Mouse (Mus musculus) brain, embryonic 18.5 days (tissue): ENCODE data around the gene Olfr509.
"Not testable (repeated sequence)": the region's sequence is repeated elsewhere in the genome, so short reads cannot be mapped to it uniquely, and the experiment has no call there.

Experiments
- DNase-seq: peaks from one replicate; pipeline ENCODE4 v3.0.0-alpha.2; 2012; ENCODE audit warnings: low read depth, low spot score

Olfr509 gene

DNA sequence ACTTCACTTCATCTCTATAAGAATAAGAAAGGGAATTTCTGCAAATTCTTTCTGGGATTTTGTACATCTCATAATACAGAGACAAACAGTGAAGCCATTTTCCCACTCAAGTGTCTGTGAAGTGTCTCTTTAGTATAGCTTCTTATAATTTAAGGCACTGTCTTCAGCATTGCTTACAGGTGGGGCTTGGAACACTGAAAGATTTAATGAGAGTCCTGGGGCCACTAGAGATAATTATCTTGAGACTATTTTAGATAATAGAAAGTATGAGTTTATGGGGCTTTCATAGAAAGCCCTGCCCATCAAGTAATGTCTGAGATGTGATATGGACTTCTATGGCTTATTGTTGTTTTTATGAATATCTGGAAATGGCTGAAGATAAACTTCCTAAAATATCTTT lies at the start of gene Olfr509:
Olfr509 (minus strand) TSS at position 101 of the 400 bp plus-strand sequence.
- DNase-seq = no peak

DNA sequence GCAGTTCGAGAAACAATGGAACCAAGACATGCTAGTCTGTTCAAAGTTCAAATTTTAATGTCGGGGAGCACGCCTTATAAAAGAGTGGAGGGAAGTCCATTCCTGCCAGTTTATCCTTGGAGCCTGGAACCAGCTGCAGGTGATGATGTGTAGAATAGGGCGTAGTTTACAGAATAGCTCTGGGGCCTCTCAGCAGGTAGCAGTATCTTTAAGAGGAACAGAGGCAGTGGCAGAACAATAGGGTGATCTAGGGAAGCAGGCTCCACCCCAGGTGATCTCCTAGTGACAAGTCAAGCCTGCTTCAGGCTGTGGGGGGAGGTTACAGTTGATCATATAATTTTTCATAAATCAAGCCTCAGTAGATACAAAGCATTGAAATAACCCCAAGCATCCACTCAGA lies 27.2 kb upstream of the Olfr509 start:
- no peak for DNase-seq

DNA sequence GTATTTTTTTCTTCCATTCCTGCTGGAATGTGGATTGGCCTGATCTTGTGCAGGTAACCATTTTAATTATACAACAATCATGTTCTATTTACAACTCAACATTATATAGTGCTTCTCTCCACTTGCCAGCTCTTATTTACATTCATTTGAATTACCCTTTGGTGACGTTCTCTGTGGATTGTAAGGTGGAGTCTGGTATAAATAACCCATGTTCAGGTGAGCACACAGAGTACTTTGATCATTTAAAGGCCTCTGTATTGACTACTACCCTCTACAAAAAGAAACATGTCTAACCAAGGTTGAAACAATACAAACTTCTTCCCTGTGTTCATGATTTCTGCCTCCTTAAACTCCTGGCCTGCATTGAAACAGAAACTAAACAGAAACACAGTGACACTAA lies 19.4 kb upstream of the Olfr509 start:
- DNase-seq = no peak

DNA sequence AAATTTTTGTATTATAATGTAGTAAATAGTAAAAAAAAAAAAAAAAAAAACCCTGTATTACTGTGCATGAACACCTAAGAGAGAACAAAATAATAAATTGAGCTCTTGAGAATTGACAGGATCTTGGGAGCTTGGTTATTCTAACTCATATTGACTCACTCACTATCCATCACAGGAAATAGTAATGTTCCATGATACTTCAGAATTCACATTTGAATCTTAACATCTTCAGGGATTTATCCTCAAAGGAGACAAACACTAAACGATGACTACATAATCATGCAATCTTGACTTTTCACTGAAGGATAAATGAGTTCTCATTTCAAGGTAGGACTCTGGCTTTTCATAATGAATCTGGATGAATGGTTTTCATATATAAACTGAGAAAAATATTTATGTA lies 14.4 kb upstream of the Olfr509 start, which contains the start of gene Olfr510:
Olfr510 (plus strand) TSS at position 301 of the 400 bp plus-strand sequence.
- no peak for DNase-seq

DNA sequence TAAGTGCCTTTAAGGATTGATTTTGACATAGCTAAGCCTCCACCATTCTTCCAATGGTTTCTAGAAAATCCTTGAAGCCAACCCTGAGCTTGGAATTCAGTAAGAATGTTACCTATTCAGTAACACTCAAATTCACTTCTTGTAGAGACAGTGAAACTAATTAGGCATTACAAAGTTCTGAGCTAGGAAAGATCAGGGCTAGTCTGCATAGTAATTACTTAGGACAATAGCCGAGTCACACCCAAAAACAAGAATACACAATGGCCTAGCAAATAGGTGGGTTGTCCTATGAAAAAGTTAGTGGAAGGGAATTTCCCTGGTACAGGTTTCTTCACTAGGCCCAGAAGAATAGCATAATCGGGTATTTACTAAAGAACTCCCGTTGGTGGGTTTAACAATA lies 10.7 kb upstream of the Olfr509 start:
- DNase-seq = no peak

DNA sequence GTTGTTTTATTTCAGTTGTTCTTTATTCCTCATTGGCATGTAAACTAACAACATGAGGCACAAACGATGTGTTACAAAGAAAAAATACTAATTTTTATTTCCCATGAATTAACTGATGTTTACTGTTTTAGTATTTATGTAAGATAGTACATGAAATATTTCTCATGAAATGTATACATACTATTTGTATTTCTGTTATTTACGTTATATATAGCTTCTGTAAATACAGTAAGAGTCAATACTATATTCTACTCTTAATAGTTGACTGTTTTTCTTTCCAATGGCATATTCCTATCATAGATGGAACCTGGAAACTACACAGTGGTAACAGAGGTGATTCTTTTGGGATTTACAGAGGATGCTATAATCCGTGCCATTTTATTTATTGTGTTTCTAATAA lies 22.0 kb downstream of the Olfr509 start, which contains the start of gene Olfr508:
Olfr508 (plus strand) TSS at position 301 of the 400 bp plus-strand sequence.
- no peak for DNase-seq

DNA sequence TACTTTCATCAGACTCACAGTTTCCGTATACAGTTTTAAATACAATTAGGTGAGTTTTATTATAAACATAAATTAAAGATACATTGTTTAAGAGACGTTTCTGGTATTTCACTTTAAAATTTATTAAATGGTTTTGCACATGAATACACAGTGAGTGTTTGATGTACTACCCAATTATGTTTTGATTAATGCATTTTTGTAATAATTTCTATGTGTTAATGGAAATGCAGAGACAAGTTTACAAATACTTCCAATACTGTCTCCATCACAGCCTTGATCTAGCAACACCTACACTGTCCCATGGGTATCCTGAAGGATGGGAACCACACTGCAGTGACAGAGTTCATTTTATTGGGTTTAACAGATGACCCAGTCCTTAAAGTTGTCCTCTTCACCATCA lies 30.2 kb downstream of the Olfr509 start, which contains the start of gene Olfr507:
Olfr507 (plus strand) TSS at position 301 of the 400 bp plus-strand sequence.
- no peak for DNase-seq

DNA sequence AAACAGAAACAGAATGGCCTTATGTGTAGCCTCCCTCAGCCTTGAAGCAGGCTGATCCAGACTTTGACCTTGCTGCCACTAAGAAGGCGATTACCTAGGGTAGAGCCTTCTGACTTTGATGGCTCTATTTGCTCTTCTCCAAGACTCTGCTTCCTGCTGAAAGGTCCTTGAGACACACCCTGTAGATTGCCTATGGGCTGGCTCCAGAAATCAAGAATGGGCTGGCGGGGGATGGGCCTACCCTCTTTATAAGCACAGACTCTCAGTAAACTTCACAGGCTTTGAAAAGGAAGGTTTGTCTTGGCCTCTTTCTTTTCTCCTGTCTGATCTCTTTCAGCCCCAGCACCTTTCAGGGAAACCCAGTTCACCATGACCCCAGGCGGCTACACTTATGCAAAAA lies 34.9 kb downstream of the Olfr509 start:
- not testable (repeated sequence) for DNase-seq

DNA sequence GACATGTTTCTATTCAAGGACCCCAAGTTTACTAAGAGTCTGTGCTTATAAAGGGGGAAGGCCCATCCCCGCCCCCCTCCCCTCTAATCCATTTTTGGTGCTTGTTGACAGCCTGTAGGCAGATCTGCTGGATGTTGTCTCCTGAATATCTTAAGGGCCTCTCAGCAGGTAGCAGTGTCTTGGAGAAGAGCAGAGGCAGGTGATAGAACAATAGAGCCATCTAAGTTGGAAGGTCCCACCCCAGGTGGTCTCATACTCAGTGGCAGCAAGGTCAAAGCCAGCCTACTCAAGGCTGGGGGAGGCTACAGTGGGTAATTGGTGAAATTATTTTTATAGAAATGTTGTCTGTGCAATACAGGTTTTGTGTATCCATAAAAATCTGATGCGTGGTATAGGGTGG lies 37.6 kb downstream of the Olfr509 start:
- no peak for DNase-seq

DNA sequence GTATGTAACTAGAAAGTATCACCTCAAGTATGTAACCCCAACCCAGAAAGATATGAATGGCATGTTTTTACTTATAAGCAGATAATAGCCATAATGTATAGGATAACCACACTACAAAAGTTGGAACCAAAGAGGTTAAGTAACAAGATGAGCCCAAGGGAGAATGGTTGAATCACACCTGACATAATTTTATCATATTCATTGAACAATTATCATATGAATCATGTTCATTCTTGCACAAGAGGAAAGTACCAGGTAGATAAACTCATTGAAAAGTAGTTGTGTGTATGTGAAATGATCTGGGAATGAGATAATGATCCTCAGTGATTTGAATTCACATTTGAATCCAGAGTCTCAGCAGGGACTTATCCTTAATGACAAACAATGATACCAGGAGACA lies 41.2 kb downstream of the Olfr509 start, which contains the start of gene Olfr506:
Olfr506 (plus strand) TSS at position 301 of the 400 bp plus-strand sequence.
- DNase-seq = no peak

DNA sequence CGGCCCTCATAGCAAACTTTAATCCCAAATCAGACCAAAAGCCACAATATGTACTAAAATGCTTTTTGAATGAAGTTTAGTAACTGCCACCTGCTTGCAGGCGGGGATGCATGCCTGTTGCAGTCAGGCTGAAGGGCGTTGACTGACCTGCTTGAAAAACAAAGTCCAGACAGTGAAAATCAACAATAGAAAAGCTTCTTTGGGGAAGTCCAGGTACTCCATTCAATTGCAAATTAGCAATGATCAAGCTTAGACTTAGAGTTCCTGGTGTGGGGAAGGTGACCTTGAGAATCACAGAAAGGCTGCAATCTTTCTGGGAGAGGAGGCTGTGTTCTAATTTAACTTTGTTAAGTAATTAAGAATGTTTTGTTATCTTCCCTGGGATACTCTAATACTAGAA lies 49.8 kb downstream of the Olfr509 start:
- DNase-seq = not testable (repeated sequence)
